Mouse (Mus musculus) A20 (cell line): Measurements from ENCODE around the gene Vcl.

ENCODE experiments used
- DNase-seq: peaks from one replicate; pipeline ENCODE4 v3.0.0-alpha.2; 2011; ENCODE audit warnings: low read depth, low spot score

Vcl gene

GRCm38 (mm10) chr14:21062766-21063513, 133.7 kb downstream of the Vcl start:
- no peak for DNase-seq

- no peak for DNase-seq
These were observed 135.1 kb downstream of the Vcl start for GRCm38 (mm10) chr14:21064321-21064720.

- no peak for DNase-seq
These were observed 136.4 kb downstream of the Vcl start for GRCm38 (mm10) chr14:21065490-21066162.

- peak; percentile 42 for DNase-seq
These were observed 140.4 kb downstream of the Vcl start for GRCm38 (mm10) chr14:21069594-21069993.

GRCm38 (mm10) chr14:21073981-21074380, 144.8 kb downstream of the Vcl start:
- no peak for DNase-seq

- DNase-seq = no peak
These were observed 145.5 kb downstream of the Vcl start for GRCm38 (mm10) chr14:21074398-21075320.

- peak; percentile 96 for DNase-seq
These were observed 146.7 kb downstream of the Vcl start for GRCm38 (mm10) chr14:21075751-21076500.

- no peak for DNase-seq
These were observed 147.4 kb downstream of the Vcl start for GRCm38 (mm10) chr14:21076501-21077194.

- peak; percentile 31 for DNase-seq
These were observed 148.7 kb downstream of the Vcl start for GRCm38 (mm10) chr14:21077939-21078338.

- DNase-seq = no peak
These were observed 149.3 kb downstream of the Vcl start for GRCm38 (mm10) chr14:21078511-21078910.

GRCm38 (mm10) chr14:21082823-21083222, 153.6 kb downstream of the Vcl start:
- no peak for DNase-seq
